Mouse (Mus musculus) kidney, embryonic 14.5 days (tissue): ENCODE data around the gene Tspan32. TPM values are rescaled to one million over a fixed set of nuclear protein-coding genes. Genes with fewer than 3 reads are reported as not detected.
A peak's percentile ranks its signal among the peaks of the same experiment; 100 is the strongest.

ENCODE experiments used
- ATAC-seq: fragments of 200-750 bp; cut with Nextera tagmentation; 2 replicates; pipeline ENCODE4 v1.8.0; 2017; ENCODE audit warnings: moderate number of reproducible peaks, mild to moderate bottlenecking, moderate TSS enrichment, moderate library complexity; ENCODE audit not compliant: low FRiP score, low TSS enrichment
- H3K27ac ChIP-seq: fragments of 300-500 bp; sonication (generic); 2 replicates; pipeline ENCODE4 v1.5.1; 2014; ENCODE audit warnings: low read depth, mild to moderate bottlenecking, low read length, moderate library complexity, mixed read lengths
- H3K27me3 ChIP-seq: fragments of 300-500 bp; sonication (generic); 2 replicates; pipeline ENCODE4 v1.6.1; 2014; ENCODE audit warnings: mild to moderate bottlenecking, low read length; ENCODE audit not compliant: control insufficient read depth, insufficient read depth
- H3K36me3 ChIP-seq: fragments of 300-500 bp; sonication (generic); 2 replicates; pipeline ENCODE4 v1.6.1; 2014; ENCODE audit warnings: low read length, mixed read lengths; ENCODE audit not compliant: control insufficient read depth, insufficient read depth
- H3K4me1 ChIP-seq: fragments of 300-500 bp; sonication (generic); 2 replicates; pipeline ENCODE4 v1.6.1; 2014; ENCODE audit warnings: low read length, mixed read lengths; ENCODE audit not compliant: control insufficient read depth, insufficient read depth
- H3K4me2 ChIP-seq: fragments of 300-500 bp; sonication (generic); replicated peaks from 2 replicates; pipeline ENCODE4 v1.6.1; 2014; ENCODE audit warnings: low read depth, mild to moderate bottlenecking, low read length
- H3K4me3 ChIP-seq: fragments of 300-500 bp; sonication (generic); 2 replicates; pipeline ENCODE4 v1.5.1; 2014; ENCODE audit warnings: mild to moderate bottlenecking, low read length
- H3K9ac ChIP-seq: fragments of 300-500 bp; sonication (generic); 2 replicates; pipeline ENCODE4 v1.6.1; 2014; ENCODE audit warnings: low read depth, mild to moderate bottlenecking, low read length, moderate library complexity
- H3K9me3 ChIP-seq: fragments of 300-500 bp; sonication (generic); 2 replicates; pipeline ENCODE4 v1.6.1; 2016; ENCODE audit warnings: low read length; ENCODE audit not compliant: control insufficient read depth
- WGBS: fragments of 180-500 bp; shearing (Covaris S2); extraction: QIAGEN DNeasy Blood & Tissue Kit; methylation state at CpG from one replicate; pipeline ENCODE4 v1.1.7; 2014; 5-methylcytosine and 5-hydroxymethylcytosine counted together
- polyA plus RNA-seq: library from polyadenylated mRNA; unstranded; fragments of >200 nt; fragmentation: Nextera tagmentation; extraction: Ambion mirVana; gene quantifications from 2 replicates; pipeline ENCODE4 v1.2.1, GENCODE M21; 2014

Tspan32 gene
- 0.79 and 0.97 TPM in 2 replicates for polyA plus RNA-seq

- Histone ChIP-seq H3K4me1 (peaks cover 20% of the 10 kb centered on the region), H3K27ac (no peak within 1 kb of the TSS), H3K9me3 (no peaks in the 10 kb centered on the region), H3K9ac (no peak within 1 kb of the TSS), H3K36me3 (no peaks in the 10 kb centered on the region), H3K4me3 (no peak within 1 kb of the TSS), H3K27me3 (no peaks in the 10 kb centered on the region), H3K4me2 (no peak within 1 kb of the TSS)
- 77% methylated on average over 4 of the region's 4 CpGs for WGBS
- no peak for ATAC-seq
Observed at GRCm38 (mm10) chr7:143004727-143005343, at the start of gene Tspan32. Gene Tspan32 (plus strand): TSS chr7:143005046.

DNA sequence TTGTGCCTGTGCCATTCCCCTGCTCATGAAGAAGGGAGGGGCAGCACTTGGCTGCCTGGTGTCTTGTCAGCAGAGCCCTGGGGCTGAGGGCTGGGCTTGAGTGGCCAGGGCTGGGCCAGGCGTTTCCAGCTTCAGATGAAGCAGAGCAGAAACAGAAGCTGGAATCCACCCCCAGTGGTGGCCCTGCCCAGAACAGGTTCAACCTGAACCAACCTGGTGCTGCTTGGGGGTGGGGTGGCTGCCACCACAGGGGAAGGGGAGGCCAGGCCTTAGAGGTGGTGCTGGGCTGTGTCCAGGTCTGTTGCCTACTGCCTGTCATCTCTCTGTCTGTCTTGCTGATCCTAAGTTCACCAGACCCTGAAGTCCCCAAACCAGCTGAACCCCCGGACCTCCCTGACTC, 48.8 kb upstream of the Tspan32 start:
- H3K27me3 ChIP-seq: no peaks in the 10 kb centered on the region
- H3K36me3 ChIP-seq: no peaks in the 10 kb centered on the region
- WGBS: 83% methylated on average over 2 of the region's 2 CpGs
- H3K4me3 ChIP-seq: no peak overlapping the region
- H3K9me3 ChIP-seq: no peaks in the 10 kb centered on the region
- no peak overlapping the region for H3K4me2 ChIP-seq
- no peak overlapping the region for H3K9ac ChIP-seq
- no peaks in the 10 kb centered on the region for H3K4me1 ChIP-seq
- peak; percentile 24; the same call in 1 of the 2 replicates for ATAC-seq
- no peak overlapping the region for H3K27ac ChIP-seq

DNA sequence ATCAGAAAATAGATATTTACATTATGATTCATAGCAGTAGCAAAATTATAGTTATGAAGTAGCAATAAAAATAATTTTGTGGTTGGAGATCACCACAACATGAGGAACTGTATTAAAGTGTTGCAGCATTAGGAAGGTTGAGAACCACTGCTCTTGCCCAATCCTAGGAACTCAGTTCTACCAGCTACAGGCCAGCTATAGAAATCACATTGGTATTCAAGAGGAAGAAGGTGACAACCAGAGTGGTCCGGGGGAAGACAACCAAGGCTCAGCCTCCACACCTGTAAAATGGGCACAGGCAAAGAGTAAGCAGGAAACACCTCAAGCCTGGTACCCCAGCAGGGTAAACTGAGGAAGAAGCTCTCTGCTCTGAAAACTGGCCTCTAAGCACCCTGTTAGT, 46.0 kb upstream of the Tspan32 start:
- no peak for ATAC-seq
- H3K4me3 ChIP-seq: no peak overlapping the region
- H3K9ac ChIP-seq: no peak overlapping the region
- no peaks in the 10 kb centered on the region for H3K36me3 ChIP-seq
- no peaks in the 10 kb centered on the region for H3K9me3 ChIP-seq
- WGBS: 96% methylated on average over 1 of the region's 1 CpGs
- H3K27ac ChIP-seq: no peak overlapping the region
- no peaks in the 10 kb centered on the region for H3K27me3 ChIP-seq
- no peak overlapping the region for H3K4me2 ChIP-seq
- H3K4me1 ChIP-seq: no peaks in the 10 kb centered on the region

DNA sequence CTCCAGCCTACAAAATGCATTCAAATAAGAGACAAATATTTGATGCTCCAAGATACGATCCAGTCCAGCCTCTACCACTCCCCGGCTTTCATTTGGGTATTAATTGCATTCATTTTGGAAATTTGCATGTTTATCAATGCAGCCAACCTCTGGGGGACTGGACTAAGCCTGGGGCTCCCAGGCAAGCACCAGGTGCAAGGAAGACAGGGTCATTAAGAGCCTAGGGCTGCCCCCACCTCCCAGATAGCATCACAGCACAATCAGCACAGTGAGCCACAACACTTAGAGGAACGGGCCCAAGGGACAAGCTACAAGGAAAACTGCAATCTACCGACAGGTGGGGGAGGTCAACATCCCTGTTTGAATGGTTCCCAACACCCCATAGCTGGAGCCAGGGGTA, 45.1 kb upstream of the Tspan32 start:
- no peak overlapping the region for H3K9ac ChIP-seq
- H3K36me3 ChIP-seq: no peaks in the 10 kb centered on the region
- H3K27me3 ChIP-seq: no peaks in the 10 kb centered on the region
- H3K4me2 ChIP-seq: no peak overlapping the region
- no peak for ATAC-seq
- 87% methylated on average over 4 of the region's 4 CpGs for WGBS
- H3K27ac ChIP-seq: no peak overlapping the region
- H3K4me1 ChIP-seq: no peaks in the 10 kb centered on the region
- no peak overlapping the region for H3K4me3 ChIP-seq
- H3K9me3 ChIP-seq: no peaks in the 10 kb centered on the region

- Histone ChIP-seq H3K4me3 (peak overlapping the region; percentile 44), H3K9me3 (no peaks in the 10 kb centered on the region), H3K27ac (no peak overlapping the region), H3K9ac (peak overlapping the region; percentile 38), H3K4me1 (peaks cover 14% of the 10 kb centered on the region; the same call in 1 of the 2 replicates), H3K4me2 (peak overlapping the region; percentile 91), H3K36me3 (no peaks in the 10 kb centered on the region), H3K27me3 (peaks cover 67% of the 10 kb centered on the region)
- WGBS: under 1% methylated on average over 35 of the region's 36 CpGs
- peak; percentile 61; the same call in 1 of the 2 replicates for ATAC-seq
Observed at GRCm38 (mm10) chr7:142967414-142967883, 37.4 kb upstream of the Tspan32 start.

- Histone ChIP-seq H3K27me3 (peaks cover 67% of the 10 kb centered on the region), H3K4me2 (peak overlapping the region; percentile 91), H3K36me3 (no peaks in the 10 kb centered on the region), H3K4me3 (peak overlapping the region; percentile 44), H3K4me1 (peaks cover 14% of the 10 kb centered on the region; the same call in 1 of the 2 replicates), H3K9me3 (no peaks in the 10 kb centered on the region), H3K27ac (no peak overlapping the region), H3K9ac (peak overlapping the region; percentile 38)
- under 1% methylated on average over 90 of the region's 90 CpGs for WGBS
- ATAC-seq: peak; percentile 73
Observed at GRCm38 (mm10) chr7:142967884-142968808, 36.7 kb upstream of the Tspan32 start.

- Histone ChIP-seq H3K27ac (no peak within 1 kb of the TSS), H3K9me3 (no peaks in the 10 kb centered on the region), H3K9ac (peak within 1 kb of the TSS; percentile 38), H3K4me3 (peak within 1 kb of the TSS; percentile 44), H3K4me1 (peaks cover 14% of the 10 kb centered on the region; the same call in 1 of the 2 replicates), H3K4me2 (peak within 1 kb of the TSS; percentile 91), H3K36me3 (no peaks in the 10 kb centered on the region), H3K27me3 (peaks cover 67% of the 10 kb centered on the region)
- peak; percentile 45; the same call in 1 of the 2 replicates for ATAC-seq
- under 1% methylated on average over 51 of the region's 51 CpGs for WGBS
Observed at GRCm38 (mm10) chr7:142968809-142969511, 35.9 kb upstream of the Tspan32 start, which contains the start of gene Ascl2. Gene Ascl2 (minus strand): TSS chr7:142969264.

GRCm38 (mm10) chr7:142981908-142982307, 22.9 kb upstream of the Tspan32 start:
- 77% methylated on average over 4 of the region's 4 CpGs for WGBS
- Histone ChIP-seq H3K4me2 (no peak overlapping the region), H3K27ac (no peak overlapping the region), H3K4me3 (no peak overlapping the region), H3K9ac (no peak overlapping the region), H3K9me3 (no peaks in the 10 kb centered on the region), H3K4me1 (no peaks in the 10 kb centered on the region), H3K36me3 (no peaks in the 10 kb centered on the region), H3K27me3 (no peaks in the 10 kb centered on the region)
- ATAC-seq: no peak
